Mouse (Mus musculus) bone marrow, adult 2 months (tissue): ENCODE data around the gene Kcnq1.

ENCODE experiments used
- CTCF ChIP-seq: fragments of 200-500 bp; IDR thresholded peaks from 2 replicates; pipeline ENCODE4 v1.5.1; 2011; ENCODE audit warnings: low read length, control low read depth; ENCODE audit not compliant: control insufficient read depth, insufficient read depth
- POLR2A ChIP-seq: fragments of 200-500 bp; IDR thresholded peaks from 2 replicates; pipeline ENCODE4 v1.6.1; 2011; ENCODE audit warnings: low read depth, mild to moderate bottlenecking, control low read depth, low read length, borderline replicate concordance; ENCODE audit not compliant: control insufficient read depth

DNA sequence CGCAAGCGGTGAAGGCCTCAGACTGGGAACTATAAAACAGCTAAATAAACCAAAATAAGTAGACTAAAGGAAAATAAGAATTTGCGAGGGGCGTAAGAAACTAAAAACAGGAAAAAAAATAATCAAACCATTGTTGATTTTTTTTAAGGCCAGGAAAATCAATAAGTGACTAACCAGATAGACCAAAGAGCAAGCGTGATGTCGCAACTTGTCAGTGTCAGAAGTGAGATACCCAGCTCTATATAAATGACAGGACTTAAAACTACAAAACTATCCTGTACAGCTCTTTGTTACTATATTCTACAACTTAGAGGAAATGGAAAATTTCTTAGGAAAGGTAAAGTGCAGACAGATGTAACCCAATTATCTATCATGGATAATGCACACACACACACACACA lies 97.7 kb downstream of the Kcnq1 start:
- TF ChIP-seq CTCF, result no peak
- no peak for TF ChIP-seq POLR2A
